In the genomic region with DNA sequence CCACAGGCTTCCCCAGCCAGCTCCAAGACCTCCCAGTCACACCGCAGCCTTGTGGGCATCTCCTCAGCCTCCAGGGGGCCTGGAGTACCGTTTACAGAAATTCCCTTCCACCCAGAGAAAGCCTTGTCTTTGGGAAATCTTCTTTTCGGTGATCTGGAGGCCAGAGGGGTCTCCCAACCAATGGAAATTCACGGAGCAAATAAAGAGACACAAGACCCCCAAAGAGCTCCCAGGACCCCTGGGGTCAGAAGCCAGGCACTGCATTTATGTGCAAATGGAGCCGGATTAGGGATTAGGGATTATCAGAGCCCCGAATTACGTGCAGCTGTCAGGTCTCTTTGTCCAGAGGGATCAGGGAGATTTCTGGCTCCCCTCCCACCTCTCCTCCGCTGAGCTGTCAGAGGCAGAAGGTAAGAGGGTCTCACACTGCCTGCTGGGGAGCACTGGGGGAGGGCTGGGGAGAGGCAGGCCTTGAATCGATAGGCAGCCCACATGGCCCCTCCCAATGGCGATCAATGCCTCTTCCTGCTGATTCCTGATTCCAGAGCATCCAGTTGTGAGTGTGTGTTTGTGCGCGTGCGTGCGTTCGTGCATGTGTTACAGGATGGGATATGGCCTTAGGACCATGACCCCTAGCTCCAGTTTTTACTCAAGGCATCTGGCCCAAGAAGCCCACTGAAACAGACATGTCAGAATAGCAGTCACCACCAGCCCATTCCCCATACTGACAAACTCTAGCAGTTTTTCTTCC, we compare ENCODE assay signal across 15 mouse cellular contexts.
DNase-seq lines count a peak whose midpoint lies in the region; ATAC-seq lines count a peak whose summit lies in the region.
"Had no signal": no experiment of that assay in that cellular context is flagged by ENCODE, and none has a peak within 500 bp of the region (broad histone marks: within the 10 kb centered on the region; RNA-seq: fewer than 3 reads in every experiment).

No protein-coding gene starts in this region.

- peaks cover 75% of the 10 kb centered on the region for H3K27me3 ChIP-seq in forebrain, embryonic 12.5 days
- peaks cover 65% of the 10 kb centered on the region for H3K27me3 ChIP-seq in forebrain, embryonic 13.5 days
- peaks cover 60% of the 10 kb centered on the region for H3K27me3 ChIP-seq in megakaryocyte, embryonic 14.5 days (replicated peaks)
- H3K27me3 ChIP-seq in midbrain, embryonic 14.5 days (ENCODE audit: control insufficient read depth, insufficient read depth, low read length), result peaks cover 10% of the 10 kb centered on the region

- H3K9ac ChIP-seq in forebrain, embryonic 12.5 days, result no peak overlapping the region
- no peak overlapping the region for H3K9ac ChIP-seq in forebrain, embryonic 13.5 days
- no peak overlapping the region for H3K9ac ChIP-seq in midbrain, embryonic 14.5 days (replicated peaks; ENCODE audit: low read length)
- H3K9ac ChIP-seq: limb, embryonic 12.5 days; liver, embryonic 15.5 days had no signal

- peaks cover 34% of the 10 kb centered on the region for H3K4me1 ChIP-seq in forebrain, embryonic 12.5 days
- H3K4me1 ChIP-seq in forebrain, embryonic 13.5 days, result peaks cover 37% of the 10 kb centered on the region
- no peaks in the 10 kb centered on the region for H3K4me1 ChIP-seq in megakaryocyte, embryonic 14.5 days
- peaks cover 27% of the 10 kb centered on the region for H3K4me1 ChIP-seq in midbrain, embryonic 14.5 days (ENCODE audit: control insufficient read depth, insufficient read depth, low read length)
- H3K4me1 ChIP-seq: liver, embryonic 15.5 days had no signal

- H3K9me3 ChIP-seq in forebrain, embryonic 12.5 days, result no peaks in the 10 kb centered on the region
- H3K9me3 ChIP-seq in forebrain, embryonic 13.5 days (replicated peaks), result no peaks in the 10 kb centered on the region
- H3K9me3 ChIP-seq in megakaryocyte, embryonic 14.5 days, result no peaks in the 10 kb centered on the region
- no peaks in the 10 kb centered on the region for H3K9me3 ChIP-seq in midbrain, embryonic 14.5 days (ENCODE audit: control insufficient read depth, low read length)
- H3K9me3 ChIP-seq: limb, embryonic 12.5 days; liver, embryonic 15.5 days had no signal

- H3K4me2 ChIP-seq in forebrain, embryonic 12.5 days, result no peak overlapping the region
- H3K4me2 ChIP-seq in forebrain, embryonic 13.5 days, result no peak overlapping the region
- H3K4me2 ChIP-seq in midbrain, embryonic 14.5 days (ENCODE audit: low read length), result 0 out of 2 replicates have a peak overlapping the region, but pooled peaks have one; percentile 8
- H3K4me2 ChIP-seq: liver, embryonic 15.5 days had no signal

- no peaks in the 10 kb centered on the region for H3K36me3 ChIP-seq in forebrain, embryonic 12.5 days (replicated peaks)
- no peaks in the 10 kb centered on the region for H3K36me3 ChIP-seq in forebrain, embryonic 13.5 days (ENCODE audit: poor library complexity, severe bottlenecking)
- no peaks in the 10 kb centered on the region for H3K36me3 ChIP-seq in megakaryocyte, embryonic 14.5 days (replicated peaks; ENCODE audit: low read length)
- H3K36me3 ChIP-seq in midbrain, embryonic 14.5 days (ENCODE audit: control insufficient read depth, insufficient read depth, low read length), result no peaks in the 10 kb centered on the region
- H3K36me3 ChIP-seq: limb, embryonic 12.5 days; liver, embryonic 15.5 days had no signal

- WGBS in forebrain, embryonic 12.5 days, result 3% methylated on average over 15 of the region's 15 CpGs
- WGBS in forebrain, embryonic 13.5 days, result 4% methylated on average over 15 of the region's 15 CpGs
- 3% methylated on average over 15 of the region's 15 CpGs for WGBS in midbrain, embryonic 14.5 days

- no peak overlapping the region for H3K4me3 ChIP-seq in forebrain, embryonic 12.5 days (replicated peaks)
- H3K4me3 ChIP-seq in forebrain, embryonic 13.5 days, result no peak overlapping the region
- H3K4me3 ChIP-seq in megakaryocyte, embryonic 14.5 days (replicated peaks), result peak overlapping the region; percentile 38
- no peak overlapping the region for H3K4me3 ChIP-seq in midbrain, embryonic 14.5 days (replicated peaks; ENCODE audit: low read depth, low read length)
- H3K4me3 ChIP-seq: limb, embryonic 12.5 days; liver, embryonic 15.5 days had no signal

- DNase-seq in midbrain, embryonic 14.5 days, result peak; percentile 81
- no peak for DNase-seq in testis, postnatal 10 days (ENCODE audit: low spot score)
- no peak for DNase-seq in cerebellum, adult 11-12 months
- no peak for DNase-seq in right cerebral cortex, adult 18-20 months
- DNase-seq: adrenal gland, postnatal 10 days; cerebellum, postnatal 10 days; kidney, adult 11 months; kidney, postnatal 4 days; lung, postnatal 36 days had no signal

- H3K27ac ChIP-seq in forebrain, embryonic 12.5 days, result 0 out of 2 replicates have a peak overlapping the region, but pooled peaks have one; percentile 61
- H3K27ac ChIP-seq in forebrain, embryonic 13.5 days, result no peak overlapping the region
- peak overlapping the region; percentile 28; the same call in 1 of the 2 replicates for H3K27ac ChIP-seq in midbrain, embryonic 14.5 days (replicated peaks; ENCODE audit: low read depth, low read length)
- H3K27ac ChIP-seq: limb, embryonic 12.5 days; liver, embryonic 15.5 days had no signal

- ATAC-seq in forebrain, embryonic 12.5 days (ENCODE audit: low FRiP score), result peak; percentile 61; the same call in 1 of the 2 replicates
- ATAC-seq in forebrain, embryonic 13.5 days, result no peak
- ATAC-seq in megakaryocyte, adult 5-6 weeks (ENCODE audit: poor library complexity, severe bottlenecking), result no peak
- peak; percentile 75 for ATAC-seq in midbrain, embryonic 14.5 days (ENCODE audit: low FRiP score, low TSS enrichment)

Comparison
In these comparisons a context has a peak if more than half of its experiments do, and no peak if none do; other contexts are left out.
1. ATAC-seq: peak in forebrain, embryonic 12.5 days (single experiment) and midbrain, embryonic 14.5 days (single experiment); none in forebrain, embryonic 13.5 days (single experiment) and megakaryocyte, adult 5-6 weeks (single experiment).